Mouse (Mus musculus) myocyte (in vitro differentiated cells): ENCODE measurements around the gene Dzip1l.

ENCODE experiments used
- POLR2A ChIP-seq: IDR thresholded peaks from one replicate; pipeline ENCODE4 v1.6.1; 2011; ENCODE audit warnings: low read depth, mild to moderate bottlenecking, control low read depth, moderate library complexity; ENCODE audit not compliant: insufficient read length
- SRF ChIP-seq: IDR thresholded peaks from one replicate; pipeline ENCODE4 v1.6.1; 2011; ENCODE audit warnings: low read depth; ENCODE audit not compliant: control insufficient read depth, insufficient read length

DNA sequence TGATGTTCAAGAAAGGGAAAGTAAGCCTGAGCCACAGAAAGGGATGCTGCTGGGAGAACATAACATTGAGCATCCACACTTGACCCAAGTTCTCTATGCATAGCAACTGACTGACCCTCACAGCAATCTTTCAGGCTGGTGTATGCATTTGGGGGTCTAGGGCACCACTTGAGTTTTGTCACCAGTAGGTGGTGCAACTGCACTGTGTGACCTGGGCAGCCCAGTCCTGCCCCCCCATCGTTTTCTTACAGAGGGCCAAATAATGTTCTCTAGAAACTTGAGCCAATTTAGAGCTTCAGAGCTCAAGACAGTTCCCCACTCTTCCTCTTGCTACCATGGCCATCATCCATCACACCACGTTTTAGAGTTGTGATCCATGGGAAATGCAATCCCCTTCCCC, 42.3 kb downstream of the Dzip1l start:
- TF ChIP-seq SRF, result no peak
- TF ChIP-seq POLR2A, result no peak
